Comparison of ENCODE assay signal across 23 mouse cellular contexts in genomic region chrX:103179771-103180558, GRCm38 (mm10). TPM values are rescaled to one million over a fixed set of nuclear protein-coding genes. Genes with fewer than 3 reads are reported as not detected.
DNase-seq lines count a peak whose midpoint lies in the region; ATAC-seq lines count a peak whose summit lies in the region.
"Had no signal": no experiment of that assay in that cellular context is flagged by ENCODE, and none has a peak within 500 bp of the region (broad histone marks: within the 10 kb centered on the region; RNA-seq: fewer than 3 reads in every experiment).

No protein-coding gene starts in this region.

- peak; percentile 23 for DNase-seq in 3134 (ENCODE audit: extremely low read depth, insufficient read length, low spot score)
- DNase-seq in A20 (ENCODE audit: low read depth, low spot score): peak; percentile 33
- DNase-seq in ZHBTc4 (ENCODE audit: low read depth, low spot score): peak; percentile 8
- no peak for DNase-seq in ovary, adult 18-20 months (ENCODE audit: low spot score)
- DNase-seq in yolk sac, embryonic 10.5 days (ENCODE audit: low spot score): no peak
- no peak for DNase-seq in cerebellum, postnatal 36 days
- no peak for DNase-seq in urinary bladder, postnatal 25 days (ENCODE audit: low spot score)
- DNase-seq: adrenal gland, postnatal 14 days; B cell, adult 2 months; cerebellum, adult 11 months; cerebellum, adult 2 months; cerebellum, postnatal 10 days; gastrocnemius, adult 2 months; gastrocnemius, postnatal 14 days; heart, adult 18-20 months; heart, postnatal 14 days; heart, postnatal 4 days; kidney, adult 2 months had no signal

- peak; percentile 1 to 27; a peak in 1 of 4 replicates for ATAC-seq in hematopoietic stem cell, adult 5-6 weeks (replicated peaks in 1 of 2; ENCODE audit: insufficient read depth in 1 of 2, low FRiP score in 2 of 2, low TSS enrichment in 1 of 2, low read depth in 1 of 2, poor library complexity in 2 of 2, severe bottlenecking in 2 of 2)
- ATAC-seq: forebrain, embryonic 15.5 days; intestine, postnatal 0 days had no signal

RNA-seq across cellular contexts. Expression of gene Nap1l2, which starts 6.5 kb away (rescaled TPM):
- 0.56 TPM in 1 of 2 replicates, not detected in the other for total RNA-seq in hematopoietic stem cell, adult 5-6 weeks (2017)
- total RNA-seq: gastrocnemius, adult 2 months; gastrocnemius, postnatal 14 days; gastrocnemius, postnatal 4 days; heart, postnatal 14 days; MEL had no signal

Comparison
In these comparisons a context has a peak if more than half of its experiments do, and no peak if none do; other contexts are left out.
1. DNase-seq: peak in 3134 (single experiment), A20 (single experiment) and ZHBTc4 (single experiment); none in ovary, adult 18-20 months (single experiment), yolk sac, embryonic 10.5 days (single experiment), cerebellum, postnatal 36 days (0 of 2) and urinary bladder, postnatal 25 days (single experiment).